Mouse (Mus musculus) ES-CJ7 (cell line): Measurements from ENCODE around the gene Icam1.
A peak's percentile ranks its signal among the peaks of the same experiment; 100 is the strongest.

Experiments
- DNase-seq: peaks from one replicate; pipeline ENCODE4 v3.0.0; 2011; ENCODE audit warnings: low read depth, low spot score

Icam1 gene

GRCm38 (mm10) chr9:21015571-21016130 lies at the start of gene Icam1:
Gene Icam1 (plus strand): TSS chr9:21015985.
- peak; percentile 83 for DNase-seq

- no peak for DNase-seq
Observed at GRCm38 (mm10) chr9:20966008-20966407, 49.8 kb upstream of the Icam1 start.

- DNase-seq: no peak
Observed at GRCm38 (mm10) chr9:20966747-20967146, 49.0 kb upstream of the Icam1 start.

GRCm38 (mm10) chr9:20971751-20972140 lies 44.0 kb upstream of the Icam1 start:
- DNase-seq: peak; percentile 32

- no peak for DNase-seq
Observed at GRCm38 (mm10) chr9:20972141-20972992, 43.4 kb upstream of the Icam1 start.

GRCm38 (mm10) chr9:20973001-20973681 lies 42.6 kb upstream of the Icam1 start:
- no peak for DNase-seq

GRCm38 (mm10) chr9:20973682-20974075 lies 42.1 kb upstream of the Icam1 start:
- DNase-seq: no peak

GRCm38 (mm10) chr9:20975431-20976215 lies 40.2 kb upstream of the Icam1 start:
- DNase-seq: peak; percentile 67

GRCm38 (mm10) chr9:20976216-20976960 lies 39.4 kb upstream of the Icam1 start, which contains the start of gene S1pr2:
Gene S1pr2 (minus strand): TSS chr9:20976781.
- DNase-seq: peak; percentile 94

- peak; percentile 85 for DNase-seq
Observed at GRCm38 (mm10) chr9:20976961-20977689, 38.7 kb upstream of the Icam1 start.

- DNase-seq: peak; percentile 78
Observed at GRCm38 (mm10) chr9:20978409-20979095, 37.2 kb upstream of the Icam1 start.

GRCm38 (mm10) chr9:20979181-20979580 lies 36.6 kb upstream of the Icam1 start:
- DNase-seq: peak; percentile 98

- DNase-seq: no peak
Observed at GRCm38 (mm10) chr9:20979769-20980168, 36.0 kb upstream of the Icam1 start.

GRCm38 (mm10) chr9:20982171-20982570 lies 33.6 kb upstream of the Icam1 start:
- DNase-seq: no peak

- peak; percentile 84 for DNase-seq
Observed at GRCm38 (mm10) chr9:20983169-20983568, 32.6 kb upstream of the Icam1 start.

GRCm38 (mm10) chr9:20986952-20987686 lies 28.7 kb upstream of the Icam1 start:
- DNase-seq: no peak

- DNase-seq: peak; percentile 25
Observed at GRCm38 (mm10) chr9:20987953-20988352, 27.8 kb upstream of the Icam1 start.

GRCm38 (mm10) chr9:20990861-20991260 lies 24.9 kb upstream of the Icam1 start:
- peak; percentile 91 for DNase-seq

- no peak for DNase-seq
Observed at GRCm38 (mm10) chr9:20991587-20991986, 24.2 kb upstream of the Icam1 start.
